Mouse (Mus musculus): ENCODE measurements around the gene Ola1. TPM values are rescaled to one million over a fixed set of nuclear protein-coding genes. Genes with fewer than 3 reads are reported as not detected.

Ola1 gene
- total RNA-seq, 2 experiments from 2014 or later, result 120 to 128 TPM

DNA sequence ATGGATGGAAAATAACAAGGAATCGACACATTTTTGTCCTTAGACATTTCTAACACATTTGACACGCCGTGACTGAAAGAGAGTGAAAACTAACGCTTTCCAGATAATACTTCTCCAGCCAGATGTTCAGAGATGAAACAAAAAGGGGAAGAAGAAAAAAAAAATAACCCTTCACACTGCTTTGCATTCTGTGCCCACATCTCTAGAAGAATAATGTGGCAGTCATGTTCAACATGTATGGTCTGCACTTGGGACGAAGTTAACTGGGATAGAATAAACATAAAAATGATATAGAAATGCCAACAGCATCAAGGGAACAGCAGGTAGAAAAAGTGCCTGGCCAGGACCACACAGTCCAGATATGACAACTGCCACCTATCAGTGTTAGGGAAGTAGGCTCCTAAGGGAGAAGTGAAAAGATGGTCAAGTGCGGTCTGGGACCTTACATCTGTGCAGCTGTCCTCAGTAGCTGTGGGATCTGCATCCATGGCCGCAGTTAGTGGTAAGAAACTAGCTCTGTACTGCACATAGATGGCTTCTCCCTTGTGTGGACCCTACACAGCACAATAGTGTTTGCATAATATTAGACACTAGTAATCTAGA lies 149.4 kb downstream of the Ola1 start:
- no peak for DNase-seq (ENCODE audit: low spot score in 2 of 2)

DNA sequence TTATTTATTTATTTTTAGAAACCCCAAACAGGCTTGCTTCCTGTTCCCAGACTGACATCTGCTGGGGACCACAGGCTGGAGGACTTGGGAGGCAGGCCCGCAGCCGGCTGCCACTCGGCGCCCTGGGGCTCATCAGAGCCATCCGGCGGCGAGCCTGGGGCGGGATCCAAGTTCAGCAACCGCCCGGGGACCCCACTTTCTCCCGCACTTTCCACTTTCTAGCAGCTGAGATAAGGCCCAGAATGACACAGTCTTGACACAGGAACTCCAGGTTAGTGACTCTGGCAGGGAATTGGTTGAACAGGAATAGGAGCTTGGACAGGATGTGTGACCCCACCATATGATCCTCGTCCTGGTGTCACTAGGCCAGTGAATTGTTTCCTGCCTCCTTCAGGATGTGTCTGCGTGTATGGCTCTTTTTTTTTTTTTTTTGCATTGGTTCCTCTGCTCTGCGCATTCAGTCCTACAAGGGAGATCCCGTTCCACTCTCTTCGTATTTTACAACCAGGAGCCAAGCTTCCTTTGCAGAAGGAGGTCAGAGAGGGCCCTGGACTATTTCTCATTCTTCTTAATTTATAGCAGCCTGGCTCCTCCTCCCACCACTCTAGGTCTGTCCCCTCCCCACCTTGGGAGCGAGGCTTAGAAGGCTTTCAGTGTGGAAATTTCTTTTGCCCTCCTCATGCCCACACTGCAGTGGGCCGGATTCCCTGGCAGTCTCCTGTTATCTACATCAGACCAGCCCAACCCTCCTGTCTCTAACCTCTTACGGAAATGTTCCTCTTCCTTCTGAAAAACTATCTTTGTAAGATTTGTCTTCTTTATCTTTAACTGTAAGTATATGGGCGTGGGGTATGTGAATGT lies 152.2 kb downstream of the Ola1 start:
- DNase-seq (ENCODE audit: low spot score in 2 of 2), result no peak

DNA sequence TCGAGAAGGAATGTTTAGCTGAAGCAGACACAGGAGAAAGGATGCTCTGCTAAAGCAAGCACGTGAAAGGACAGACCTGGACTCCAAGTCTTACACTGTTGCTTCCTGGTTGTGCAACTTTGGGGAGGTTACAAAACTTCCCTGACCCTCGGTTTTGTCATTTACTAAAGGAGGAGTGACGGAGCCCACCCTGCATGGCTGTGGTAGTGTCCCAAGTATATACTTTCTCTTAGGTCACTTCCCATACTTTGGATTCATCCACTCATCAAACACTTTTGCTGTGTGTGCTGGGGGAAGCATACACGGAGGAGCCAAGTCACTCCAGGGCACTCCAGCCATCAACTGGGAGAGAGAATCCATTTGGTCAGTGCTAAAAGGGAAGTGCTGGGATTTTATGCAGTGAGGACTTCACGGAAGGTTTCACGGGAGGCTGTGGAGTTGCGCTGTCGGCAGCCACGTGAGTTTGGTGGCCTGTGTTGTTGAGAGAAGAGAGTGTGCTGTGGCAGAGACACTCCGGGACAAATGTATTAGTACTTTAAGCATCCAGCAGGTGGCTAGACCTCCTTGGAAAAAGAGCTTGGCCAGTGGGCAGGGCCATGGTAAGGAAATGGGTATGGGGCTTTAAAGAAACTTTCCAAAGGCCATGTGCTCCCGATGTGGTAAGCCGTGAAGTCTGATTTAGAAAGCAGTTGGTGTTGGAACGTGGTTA lies 154.7 kb downstream of the Ola1 start:
- no peak for DNase-seq (ENCODE audit: low spot score in 2 of 2)

DNA sequence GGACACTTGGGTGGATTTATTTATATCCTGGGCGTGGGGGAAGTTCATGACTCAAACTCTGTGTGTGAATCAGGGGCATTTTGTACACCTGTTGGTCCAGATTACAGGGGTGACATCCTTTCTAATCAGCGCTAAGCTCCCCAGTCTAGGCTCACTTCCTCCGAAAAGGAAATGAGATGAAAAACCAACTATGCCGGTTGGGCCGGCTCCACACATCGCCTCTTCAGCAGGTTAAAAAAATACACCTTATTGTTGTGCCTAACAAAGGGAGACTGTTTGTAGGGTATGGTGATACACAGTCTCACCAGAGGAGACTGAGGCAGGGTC lies 158.5 kb downstream of the Ola1 start:
- no peak for DNase-seq (ENCODE audit: low spot score in 2 of 2)

DNA sequence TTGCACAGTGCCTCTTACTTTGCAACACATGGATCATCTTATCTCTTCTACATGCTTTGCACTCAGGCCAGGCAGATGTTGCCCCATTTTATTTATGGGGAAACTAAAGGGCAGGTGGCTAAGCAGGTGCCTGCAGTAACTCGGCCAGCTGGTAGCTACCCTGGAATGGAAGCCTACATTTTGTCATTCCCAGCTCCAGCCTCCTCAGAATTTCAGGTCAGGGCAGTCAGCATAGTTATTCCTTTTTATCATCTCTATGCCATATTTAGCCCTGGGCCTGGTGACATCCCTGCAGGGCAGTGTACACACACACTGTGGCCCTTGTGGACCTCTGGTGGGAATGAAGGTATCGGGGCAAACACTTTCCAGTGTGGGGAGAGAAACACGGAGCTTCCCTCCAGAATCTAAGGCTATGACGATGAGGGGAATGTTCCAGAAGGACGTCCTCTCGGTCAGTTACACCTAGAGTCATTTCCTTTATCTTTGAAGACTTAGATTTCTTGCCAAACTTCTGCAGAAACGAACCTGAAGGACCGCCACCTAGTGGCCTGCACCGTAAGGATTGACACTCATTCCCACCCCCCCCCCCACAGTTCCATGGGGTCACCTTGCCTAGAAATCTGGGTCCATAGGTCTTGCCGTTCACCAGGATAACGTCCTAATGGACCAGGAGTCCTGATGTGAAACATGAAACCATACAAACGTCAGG lies 159.0 kb downstream of the Ola1 start:
- no peak for DNase-seq (ENCODE audit: low spot score in 2 of 2)

DNA sequence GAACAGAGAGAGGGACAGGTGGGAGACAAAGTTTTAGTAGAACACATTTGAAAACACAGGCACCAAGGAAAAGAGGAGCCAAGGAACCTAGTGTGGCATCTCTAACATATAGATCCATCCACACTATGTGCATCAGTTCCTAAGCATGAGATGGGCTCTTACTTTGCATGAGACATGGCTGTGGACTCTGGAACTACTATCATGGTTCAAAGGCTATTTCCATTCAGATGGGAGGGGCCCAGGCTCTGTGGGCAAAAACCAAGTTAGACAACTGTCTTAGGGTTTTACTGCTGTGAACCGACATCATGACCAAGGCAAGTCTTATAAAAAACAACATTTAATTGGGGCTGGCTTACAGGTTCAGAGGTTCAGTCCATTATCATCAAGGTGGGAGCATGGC lies 160.4 kb downstream of the Ola1 start:
- no peak for DNase-seq (ENCODE audit: low spot score in 2 of 2)

DNA sequence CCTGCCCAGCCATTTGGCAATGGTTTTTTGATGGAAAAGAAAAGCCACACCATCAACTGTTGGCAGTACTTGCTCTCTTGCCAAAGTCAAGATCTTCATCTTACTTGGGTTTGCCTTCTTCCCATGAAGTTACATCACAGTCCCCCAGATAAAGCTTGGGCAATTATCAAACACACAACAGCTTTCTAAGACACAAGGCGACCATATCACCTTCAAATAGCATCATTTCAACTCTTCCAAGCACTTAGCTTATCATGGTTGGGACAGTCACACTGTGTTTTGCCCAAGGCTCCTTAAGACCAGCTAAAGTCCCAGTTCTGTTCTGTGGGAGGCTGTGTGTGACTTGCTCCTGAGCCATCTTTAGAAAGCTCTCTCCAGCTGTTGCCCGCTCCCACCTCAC lies 161.1 kb downstream of the Ola1 start:
- DNase-seq (ENCODE audit: low spot score in 2 of 2), result no peak

DNA sequence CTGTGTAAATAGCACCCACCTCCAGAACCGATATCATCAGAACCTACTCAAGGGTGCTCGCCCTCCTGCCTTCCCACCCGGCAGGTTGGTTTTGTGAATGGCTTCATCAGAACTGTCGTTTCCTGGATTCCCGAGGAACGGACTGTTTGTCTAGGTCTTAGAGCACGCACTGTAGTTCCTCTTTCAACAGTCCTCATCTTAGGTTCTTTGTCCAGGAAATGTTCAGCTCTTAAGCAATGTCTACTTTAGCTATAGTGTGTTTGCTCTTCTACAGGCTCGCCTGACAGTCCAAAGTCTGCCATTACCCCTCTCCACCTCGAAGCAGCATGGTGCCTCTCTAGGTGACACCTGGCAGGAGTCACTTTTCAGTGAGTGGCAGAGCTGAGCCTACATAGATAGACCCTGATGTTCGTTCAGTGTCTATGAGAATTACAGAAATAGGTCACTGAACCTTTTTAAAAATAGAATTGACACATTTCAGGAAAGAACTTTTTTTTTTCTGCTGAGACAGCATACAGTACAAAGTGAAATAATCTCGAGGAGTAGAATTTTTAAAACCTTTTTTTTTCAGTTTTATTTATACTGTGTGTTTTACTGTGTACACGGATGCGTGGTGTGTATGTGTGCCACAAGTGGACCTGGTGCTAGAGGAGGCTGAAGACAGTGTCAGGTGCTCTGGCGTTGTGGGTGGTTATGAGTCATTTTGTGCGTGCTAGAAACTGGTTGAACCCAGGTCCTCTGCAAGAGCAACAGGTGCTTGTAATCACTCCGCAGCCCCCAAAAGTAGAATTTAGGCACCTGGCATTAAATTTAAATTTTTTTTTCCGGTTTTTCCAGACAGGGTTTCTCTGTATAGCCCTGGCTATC lies 162.4 kb downstream of the Ola1 start:
- DNase-seq (ENCODE audit: low spot score in 2 of 2), result no peak

DNA sequence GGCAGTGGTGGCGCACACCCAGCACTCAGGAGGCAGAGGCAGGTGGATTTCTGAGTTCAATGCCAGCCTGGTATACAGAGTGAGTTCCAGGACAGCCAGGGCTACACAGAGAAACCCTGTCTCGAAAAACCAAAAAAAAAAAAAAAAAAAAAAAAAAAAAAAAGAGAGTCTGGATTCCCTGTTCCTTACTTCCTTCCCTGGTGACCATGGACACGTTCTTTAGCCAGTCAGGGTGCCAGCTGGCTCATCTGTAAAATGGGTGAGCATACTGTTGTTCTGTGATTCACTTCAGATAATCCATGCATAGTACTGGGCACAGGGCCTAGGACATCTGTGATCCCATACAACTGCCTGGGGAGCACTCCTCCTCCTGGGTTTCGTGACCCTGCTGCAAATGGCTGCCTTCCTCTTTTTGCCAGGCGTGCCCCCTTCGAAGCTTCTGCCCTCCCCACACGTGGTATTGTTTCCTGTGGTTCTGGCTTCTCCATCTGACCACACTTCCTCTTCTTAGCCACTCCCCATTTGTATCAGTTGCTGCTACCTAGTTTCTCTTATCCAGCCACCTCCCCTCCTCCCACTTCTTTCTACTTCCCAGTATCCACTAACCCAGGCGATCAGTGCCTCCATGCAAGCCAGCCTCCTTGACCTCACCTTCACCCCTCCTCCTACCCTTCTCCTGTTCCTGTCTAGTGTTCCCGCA lies 164.8 kb downstream of the Ola1 start:
- DNase-seq (ENCODE audit: low spot score in 2 of 2), result no peak

DNA sequence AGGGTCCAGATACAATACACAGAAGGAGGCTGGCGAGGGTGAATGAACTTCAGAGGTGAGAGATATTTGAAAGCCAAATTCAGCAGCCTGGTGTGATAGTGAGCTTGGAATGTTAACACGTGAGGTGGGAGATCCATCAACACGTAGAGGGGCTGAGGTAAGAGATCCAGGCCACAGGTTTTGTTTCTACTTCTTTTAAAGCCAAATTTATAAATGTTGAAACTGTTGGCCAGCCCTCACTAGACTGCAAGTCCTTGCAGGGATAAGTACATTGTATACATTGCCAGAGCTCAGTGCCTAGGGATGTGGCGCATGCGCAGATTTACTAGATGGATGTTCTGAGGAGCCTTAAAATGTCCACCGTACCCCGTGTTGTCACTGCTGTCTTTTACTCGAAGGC lies 168.3 kb downstream of the Ola1 start:
- no peak for DNase-seq (ENCODE audit: low spot score in 2 of 2)

DNA sequence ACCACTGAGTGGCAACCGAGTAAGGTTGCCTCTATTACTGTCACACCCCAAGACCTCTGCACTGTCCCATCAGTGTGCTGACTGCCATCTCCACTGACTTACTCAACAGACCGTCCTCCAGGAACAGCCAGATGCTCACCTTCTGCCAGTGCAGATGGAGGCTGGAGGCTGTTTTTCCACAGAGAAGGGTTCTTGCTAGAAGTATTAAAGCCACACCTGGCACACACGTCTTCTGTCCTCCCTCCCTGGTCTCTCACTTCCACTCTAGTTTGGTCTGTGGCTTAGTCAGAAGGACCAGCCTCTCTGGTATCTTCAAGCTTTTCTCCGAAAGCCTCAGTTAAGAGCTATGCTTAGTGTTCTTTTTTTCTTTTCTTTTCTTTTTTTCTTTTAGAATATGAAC lies 168.7 kb downstream of the Ola1 start:
- no peak for DNase-seq (ENCODE audit: low spot score in 2 of 2)

DNA sequence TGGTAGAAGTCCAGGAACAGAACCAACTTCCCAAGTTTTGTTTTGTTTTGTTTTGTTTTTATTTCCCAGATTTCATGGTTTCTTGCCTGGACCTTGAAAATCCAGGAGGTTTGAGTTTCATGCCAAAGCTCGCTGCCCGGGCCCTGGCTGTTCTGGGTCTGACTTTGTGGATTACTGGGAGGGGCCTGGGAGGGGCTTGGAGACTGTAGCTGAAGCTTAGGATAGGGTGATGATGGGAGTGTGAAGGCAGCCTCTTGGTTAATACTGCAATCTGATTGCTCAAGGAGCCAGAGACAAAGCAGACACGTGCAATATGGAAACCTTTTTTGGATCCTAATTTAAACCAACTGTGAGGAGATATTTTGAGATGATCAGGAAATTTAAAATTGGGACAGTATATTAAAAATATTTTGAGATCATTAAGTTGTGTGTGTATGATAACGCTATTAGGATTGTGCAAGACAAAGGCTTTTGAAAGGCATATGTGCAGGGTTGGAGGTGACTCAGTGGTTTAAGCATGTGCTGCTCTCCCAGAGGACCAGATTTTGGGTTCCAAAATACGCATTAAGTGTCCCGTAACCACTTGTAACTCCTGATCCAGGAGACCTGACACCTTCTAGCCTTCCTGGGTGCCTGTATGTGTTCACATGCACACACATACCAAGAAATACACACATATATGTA lies 169.6 kb downstream of the Ola1 start:
- DNase-seq (ENCODE audit: low spot score in 2 of 2), result no peak

DNA sequence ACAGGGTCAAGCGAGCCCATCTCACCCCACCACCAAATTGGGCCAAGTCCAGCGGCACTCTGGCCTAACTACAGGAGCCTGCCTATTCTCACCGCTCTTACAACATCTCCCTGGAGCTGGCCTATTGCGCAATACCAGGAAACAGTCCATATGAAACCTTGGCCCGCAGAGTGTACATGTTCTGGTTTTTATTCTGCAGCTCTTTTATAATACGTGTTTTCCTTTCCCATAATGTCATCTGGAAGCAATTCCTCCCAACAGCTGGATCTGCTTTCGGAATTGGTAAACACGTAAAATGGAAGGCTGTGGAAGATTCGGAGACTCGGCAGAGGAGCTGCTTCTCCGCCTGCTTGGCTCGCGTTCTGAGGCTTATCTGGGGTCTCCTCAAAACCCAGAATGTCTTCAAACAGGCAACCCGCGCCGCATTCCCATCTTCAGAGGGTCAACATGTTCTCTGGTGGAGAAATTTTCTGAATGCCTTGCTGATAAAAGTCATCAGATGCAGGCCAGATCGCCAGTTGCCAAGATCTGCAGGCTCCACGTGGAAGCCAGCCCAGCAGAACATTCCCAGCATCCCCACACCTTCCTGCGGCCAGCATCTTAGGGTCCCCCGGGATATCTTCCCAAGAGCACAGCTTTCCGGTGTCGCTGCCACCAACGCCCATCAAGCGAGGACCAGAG lies 171.5 kb downstream of the Ola1 start:
- peak in 1 of 2 experiments; percentile 13 for DNase-seq (ENCODE audit: low spot score in 2 of 2)

DNA sequence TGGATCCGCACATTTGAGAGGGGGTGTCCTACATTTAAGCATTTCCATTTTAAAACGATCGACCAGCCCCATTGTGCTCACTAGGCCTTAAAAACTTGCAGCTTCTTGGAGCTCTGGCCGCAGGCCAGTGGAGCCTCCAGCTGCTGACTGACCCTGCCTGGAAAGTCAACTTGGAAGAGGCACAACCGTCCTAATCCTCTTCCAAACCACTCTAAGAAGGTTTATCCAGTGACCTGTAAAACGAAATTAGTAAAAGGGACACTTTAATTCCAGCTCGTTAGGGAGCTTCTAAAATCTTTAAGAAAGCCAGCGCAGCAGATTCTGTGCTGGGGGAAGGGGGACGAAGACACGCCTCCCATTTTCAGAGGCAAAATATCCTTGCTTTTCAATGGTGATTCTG lies 172.1 kb downstream of the Ola1 start:
- DNase-seq (ENCODE audit: low spot score in 2 of 2), result no peak

DNA sequence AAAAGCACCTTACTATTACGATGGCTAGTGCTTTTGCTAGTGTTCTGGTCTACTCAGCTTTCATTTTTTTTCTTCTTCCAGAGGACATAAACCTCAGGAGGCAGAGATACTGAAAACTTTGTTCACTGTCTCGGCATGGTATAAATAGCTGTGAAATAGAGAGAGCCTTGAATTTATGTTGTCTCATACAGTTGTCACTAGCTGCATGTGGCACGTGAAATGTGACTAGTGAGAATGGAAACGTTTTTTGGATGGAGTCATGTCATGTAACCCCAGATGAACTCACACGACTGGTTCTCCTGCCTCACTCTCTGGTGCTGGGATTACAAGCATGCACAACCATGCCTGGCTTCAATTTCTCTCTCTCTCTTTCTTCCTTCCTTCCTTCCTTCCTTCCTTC lies 173.2 kb downstream of the Ola1 start:
- no peak for DNase-seq (ENCODE audit: low spot score in 2 of 2)
